Mouse (Mus musculus): ENCODE measurements around the gene Olfr1173. TPM values are rescaled to one million over a fixed set of nuclear protein-coding genes. Genes with fewer than 3 reads are reported as not detected.

Olfr1173 gene
- total RNA-seq (2014; rRNA removed) (not detected in 2 replicates), polyA plus RNA-seq (2015; fragmentation: Nextera tagmentation; extraction: Ambion mirVana) (not detected in 2 replicates)

- Histone ChIP-seq H3K9me3 (ENCODE audit: low read length) (no peaks in the 10 kb centered on the region), H3K36me3 (ENCODE audit: insufficient read depth) (no peaks in the 10 kb centered on the region), H3K9ac (no peak within 1 kb of the TSS), H3K4me3 (ENCODE audit: low read depth, low read length) (no peak within 1 kb of the TSS), H3K4me1 (ENCODE audit: insufficient read depth) (no peaks in the 10 kb centered on the region), H3K27ac (ENCODE audit: low read depth, low read length) (no peak within 1 kb of the TSS), H3K27me3 (ENCODE audit: insufficient read depth, low read length) (no peaks in the 10 kb centered on the region), H3K4me2 (ENCODE audit: low read depth) (no peak within 1 kb of the TSS)
- ATAC-seq (no peak), DNase-seq (no peak)
- TF ChIP-seq CTCF (IDR thresholded peaks at IDR 0.05; ENCODE audit: low read depth): no peak
These were observed at the start of gene Olfr1173 for GRCm38 (mm10) chr2:88279775-88280174. Olfr1173 (minus strand) TSS chr2:88279875.

- no peaks in the 10 kb centered on the region for H3K4me1 ChIP-seq (ENCODE audit: insufficient read depth)
- no peak for TF ChIP-seq CTCF (IDR thresholded peaks at IDR 0.05; ENCODE audit: low read depth)
- no peaks in the 10 kb centered on the region for H3K9me3 ChIP-seq (ENCODE audit: low read length)
- H3K9ac ChIP-seq: no peak within 1 kb of the TSS
- H3K27me3 ChIP-seq (ENCODE audit: insufficient read depth, low read length): no peaks in the 10 kb centered on the region
- ATAC-seq: no peak
- no peak for DNase-seq
- H3K4me3 ChIP-seq (ENCODE audit: low read depth, low read length): no peak within 1 kb of the TSS
- H3K4me2 ChIP-seq (ENCODE audit: low read depth): no peak within 1 kb of the TSS
- H3K27ac ChIP-seq (ENCODE audit: low read depth, low read length): no peak within 1 kb of the TSS
- H3K36me3 ChIP-seq (ENCODE audit: insufficient read depth): no peaks in the 10 kb centered on the region
- 85% methylated on average over 2 of the region's 2 CpGs for WGBS
These were observed 47.4 kb upstream of the Olfr1173 start, which contains the start of gene Olfr1175-ps for GRCm38 (mm10) chr2:88327115-88327514. Olfr1175-ps (minus strand) TSS chr2:88327215.

DNA sequence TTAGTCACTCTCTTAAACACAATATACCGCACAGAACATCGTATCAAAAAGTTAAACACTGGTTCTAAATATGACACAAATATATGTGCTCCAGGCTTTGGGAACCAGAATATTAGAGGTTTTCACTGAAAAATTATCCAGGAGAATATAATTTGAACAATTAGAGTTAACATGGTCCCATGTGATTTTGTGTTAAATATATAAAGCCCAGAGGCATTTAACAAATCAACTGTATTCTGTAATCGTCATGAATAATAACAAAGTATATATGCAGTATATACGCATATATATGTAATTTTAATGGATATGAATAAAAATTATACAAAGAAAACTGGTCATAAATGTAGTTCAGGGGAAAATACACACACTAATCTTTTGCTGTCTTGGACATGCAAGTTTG is 35.4 kb upstream of the Olfr1173 start, which contains the start of gene Olfr1174-ps:
Olfr1174-ps (minus strand) TSS at position 101 of the 400 bp plus-strand sequence.
- Histone ChIP-seq H3K4me3 (ENCODE audit: low read depth, low read length) (no peak within 1 kb of the TSS), H3K9ac (no peak within 1 kb of the TSS), H3K4me2 (ENCODE audit: low read depth) (no peak within 1 kb of the TSS), H3K36me3 (ENCODE audit: insufficient read depth) (no peaks in the 10 kb centered on the region), H3K27ac (ENCODE audit: low read depth, low read length) (no peak within 1 kb of the TSS), H3K9me3 (ENCODE audit: low read length) (no peaks in the 10 kb centered on the region), H3K4me1 (ENCODE audit: insufficient read depth) (no peaks in the 10 kb centered on the region), H3K27me3 (ENCODE audit: insufficient read depth, low read length) (no peaks in the 10 kb centered on the region)
- ATAC-seq: no peak
- DNase-seq: no peak
- no peak for TF ChIP-seq CTCF (IDR thresholded peaks at IDR 0.05; ENCODE audit: low read depth)
- WGBS: 93% methylated on average over 4 of the region's 4 CpGs

GRCm38 (mm10) chr2:88228234-88228633 is 51.4 kb downstream of the Olfr1173 start, which contains the start of gene Olfr1170:
Olfr1170 (minus strand) TSS chr2:88228334.
- no peaks in the 10 kb centered on the region for H3K36me3 ChIP-seq (ENCODE audit: insufficient read depth)
- H3K9me3 ChIP-seq (ENCODE audit: low read length): no peaks in the 10 kb centered on the region
- no peak within 1 kb of the TSS for H3K4me3 ChIP-seq (ENCODE audit: low read depth, low read length)
- H3K4me1 ChIP-seq (ENCODE audit: insufficient read depth): no peaks in the 10 kb centered on the region
- no peak within 1 kb of the TSS for H3K4me2 ChIP-seq (ENCODE audit: low read depth)
- WGBS: 92% methylated on average over 1 of the region's 1 CpGs
- no peak within 1 kb of the TSS for H3K9ac ChIP-seq
- H3K27me3 ChIP-seq (ENCODE audit: insufficient read depth, low read length): no peaks in the 10 kb centered on the region
- DNase-seq (no peak), ATAC-seq (no peak)
- H3K27ac ChIP-seq (ENCODE audit: low read depth, low read length): no peak within 1 kb of the TSS
- TF ChIP-seq CTCF (IDR thresholded peaks at IDR 0.05; ENCODE audit: low read depth): no peak

Other genes with a start within 250 kb of the Olfr1173 start
- gene Olfr73, start 242.2 kb downstream of the Olfr1173 start, total RNA-seq (2014; rRNA removed): 0.15 TPM in 1 of 2 replicates, not detected in the other
- not detected in 2 replicates for gene Olfr73, start 242.2 kb downstream of the Olfr1173 start, polyA plus RNA-seq (2015; fragmentation: Nextera tagmentation; extraction: Ambion mirVana)
- not detected in 2 replicates for gene Olfr1162, start 228.7 kb downstream of the Olfr1173 start, total RNA-seq (2014; rRNA removed)
- not detected in 2 replicates for gene Olfr1162, start 228.7 kb downstream of the Olfr1173 start, polyA plus RNA-seq (2015; fragmentation: Nextera tagmentation; extraction: Ambion mirVana)
- not detected in 2 replicates for gene Olfr1163, start 208.0 kb downstream of the Olfr1173 start, total RNA-seq (2014; rRNA removed)
- not detected in 2 replicates for gene Olfr1163, start 208.0 kb downstream of the Olfr1173 start, polyA plus RNA-seq (2015; fragmentation: Nextera tagmentation; extraction: Ambion mirVana)
- gene Olfr1164, start 185.9 kb downstream of the Olfr1173 start, total RNA-seq (2014; rRNA removed): not detected in 2 replicates
- not detected in 2 replicates for gene Olfr1164, start 185.9 kb downstream of the Olfr1173 start, polyA plus RNA-seq (2015; fragmentation: Nextera tagmentation; extraction: Ambion mirVana)
- not detected in 2 replicates for gene Olfr1166, start 151.6 kb downstream of the Olfr1173 start, total RNA-seq (2014; rRNA removed)
- gene Olfr1166, start 151.6 kb downstream of the Olfr1173 start, polyA plus RNA-seq (2015; fragmentation: Nextera tagmentation; extraction: Ambion mirVana): not detected in 2 replicates
- not detected in 2 replicates for gene Olfr1167, start 124.7 kb downstream of the Olfr1173 start, total RNA-seq (2014; rRNA removed)
- not detected in 2 replicates for gene Olfr1167, start 124.7 kb downstream of the Olfr1173 start, polyA plus RNA-seq (2015; fragmentation: Nextera tagmentation; extraction: Ambion mirVana)
- not detected in 2 replicates for gene Olfr1168, start 98.0 kb downstream of the Olfr1173 start, total RNA-seq (2014; rRNA removed)
- not detected in 2 replicates for gene Olfr1168, start 98.0 kb downstream of the Olfr1173 start, polyA plus RNA-seq (2015; fragmentation: Nextera tagmentation; extraction: Ambion mirVana)
- not detected in 2 replicates for gene Olfr1170, start 51.5 kb downstream of the Olfr1173 start, total RNA-seq (2014; rRNA removed)
- gene Olfr1170, start 51.5 kb downstream of the Olfr1173 start, polyA plus RNA-seq (2015; fragmentation: Nextera tagmentation; extraction: Ambion mirVana): not detected in 2 replicates
- not detected in 2 replicates for gene Olfr1174-ps, start 35.3 kb upstream of the Olfr1173 start, total RNA-seq (2014; rRNA removed)
- gene Olfr1174-ps, start 35.3 kb upstream of the Olfr1173 start, polyA plus RNA-seq (2015; fragmentation: Nextera tagmentation; extraction: Ambion mirVana): not detected in 2 replicates
- not detected in 2 replicates for gene Olfr1175-ps, start 47.3 kb upstream of the Olfr1173 start, total RNA-seq (2014; rRNA removed)
- gene Olfr1175-ps, start 47.3 kb upstream of the Olfr1173 start, polyA plus RNA-seq (2015; fragmentation: Nextera tagmentation; extraction: Ambion mirVana): not detected in 2 replicates
- gene Olfr1176, start 56.8 kb upstream of the Olfr1173 start, total RNA-seq (2014; rRNA removed): not detected in 2 replicates
- gene Olfr1176, start 56.8 kb upstream of the Olfr1173 start, polyA plus RNA-seq (2015; fragmentation: Nextera tagmentation; extraction: Ambion mirVana): not detected in 2 replicates
- not detected in 2 replicates for gene Olfr1177-ps, start 66.6 kb upstream of the Olfr1173 start, total RNA-seq (2014; rRNA removed)
- not detected in 2 replicates for gene Olfr1177-ps, start 66.6 kb upstream of the Olfr1173 start, polyA plus RNA-seq (2015; fragmentation: Nextera tagmentation; extraction: Ambion mirVana)
- gene Olfr1178, start 107.2 kb upstream of the Olfr1173 start, total RNA-seq (2014; rRNA removed): not detected in 2 replicates
- not detected in 2 replicates for gene Olfr1178, start 107.2 kb upstream of the Olfr1173 start, polyA plus RNA-seq (2015; fragmentation: Nextera tagmentation; extraction: Ambion mirVana)
- gene Olfr1179, start 126.6 kb upstream of the Olfr1173 start, total RNA-seq (2014; rRNA removed): not detected in 2 replicates
- not detected in 2 replicates for gene Olfr1179, start 126.6 kb upstream of the Olfr1173 start, polyA plus RNA-seq (2015; fragmentation: Nextera tagmentation; extraction: Ambion mirVana)
- not detected in 2 replicates for gene Olfr1180, start 139.3 kb upstream of the Olfr1173 start, total RNA-seq (2014; rRNA removed)
- gene Olfr1180, start 139.3 kb upstream of the Olfr1173 start, polyA plus RNA-seq (2015; fragmentation: Nextera tagmentation; extraction: Ambion mirVana): not detected in 2 replicates
- gene Olfr1181, start 146.3 kb upstream of the Olfr1173 start, total RNA-seq (2014; rRNA removed): not detected in 2 replicates
- not detected in 2 replicates for gene Olfr1181, start 146.3 kb upstream of the Olfr1173 start, polyA plus RNA-seq (2015; fragmentation: Nextera tagmentation; extraction: Ambion mirVana)
- not detected in 2 replicates for gene Gm13757, start 169.3 kb upstream of the Olfr1173 start, total RNA-seq (2014; rRNA removed)
- gene Gm13757, start 169.3 kb upstream of the Olfr1173 start, polyA plus RNA-seq (2015; fragmentation: Nextera tagmentation; extraction: Ambion mirVana): not detected in 2 replicates
- not detected in 2 replicates for gene Olfr1183, start 175.0 kb upstream of the Olfr1173 start, total RNA-seq (2014; rRNA removed)
- gene Olfr1183, start 175.0 kb upstream of the Olfr1173 start, polyA plus RNA-seq (2015; fragmentation: Nextera tagmentation; extraction: Ambion mirVana): not detected in 2 replicates
- not detected in 2 replicates for gene Olfr1184, start 203.7 kb upstream of the Olfr1173 start, total RNA-seq (2014; rRNA removed)
- gene Olfr1184, start 203.7 kb upstream of the Olfr1173 start, polyA plus RNA-seq (2015; fragmentation: Nextera tagmentation; extraction: Ambion mirVana): not detected in 2 replicates
- not detected in 2 replicates for gene Olfr1185-ps1, start 213.4 kb upstream of the Olfr1173 start, total RNA-seq (2014; rRNA removed)
- gene Olfr1185-ps1, start 213.4 kb upstream of the Olfr1173 start, polyA plus RNA-seq (2015; fragmentation: Nextera tagmentation; extraction: Ambion mirVana): not detected in 2 replicates
- not detected in 2 replicates for gene Olfr1186, start 238.7 kb upstream of the Olfr1173 start, total RNA-seq (2014; rRNA removed)
- not detected in 2 replicates for gene Olfr1186, start 238.7 kb upstream of the Olfr1173 start, polyA plus RNA-seq (2015; fragmentation: Nextera tagmentation; extraction: Ambion mirVana)